Mouse (Mus musculus): Measurements from ENCODE around the gene Scn7a.

The Scn7a gene

GRCm38 (mm10) chr2:66784765-66785164 is at the start of gene Scn7a:
TSS of gene Scn7a (minus strand) at chr2:66784914.
- in situ Hi-C loops (cut with MboI, MseI): no loop called here

- in situ Hi-C loops (cut with MboI, MseI): no loop called here
Measured at GRCm38 (mm10) chr2:66827729-66828128, 43.0 kb upstream of the Scn7a start.

DNA sequence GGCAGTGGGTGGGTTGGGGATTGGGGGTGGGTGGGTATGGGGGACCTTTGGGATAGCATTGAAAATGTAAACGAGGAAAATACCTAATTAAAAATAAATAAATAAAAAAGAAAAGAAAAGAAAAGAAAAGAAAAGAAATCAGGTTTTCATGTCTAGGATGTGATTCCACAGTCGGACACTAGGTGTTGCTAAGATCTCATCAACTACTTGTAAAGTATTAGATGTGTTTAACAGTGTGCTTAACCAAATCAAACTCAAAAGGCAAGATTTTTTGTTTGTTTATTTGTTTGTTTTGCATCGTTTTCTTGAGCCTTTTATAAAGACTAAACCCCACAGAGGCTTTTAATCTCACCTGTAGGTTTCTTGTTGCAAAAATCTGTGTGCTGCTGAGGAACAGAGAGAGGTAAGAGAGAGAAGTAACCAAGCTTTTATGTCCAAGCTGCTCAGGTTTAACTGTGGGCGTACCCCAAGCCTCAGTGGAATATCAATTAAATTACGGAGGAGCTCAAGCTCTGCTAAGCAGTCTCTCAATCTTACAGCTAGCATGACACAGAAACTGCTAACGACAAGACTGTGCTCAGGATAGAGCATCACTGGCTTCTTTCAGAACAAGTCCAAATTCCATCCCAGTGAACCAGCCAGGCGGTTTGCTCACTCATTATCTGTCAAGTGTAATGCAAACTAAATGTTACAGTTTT is 35.3 kb upstream of the Scn7a start:
- in situ Hi-C loops (cut with MboI, MseI): no loop called here

- in situ Hi-C loops (cut with MboI, MseI): no loop called here
Measured at GRCm38 (mm10) chr2:66799676-66800249, 15.0 kb upstream of the Scn7a start.

GRCm38 (mm10) chr2:66797493-66797892 is 12.8 kb upstream of the Scn7a start:
- in situ Hi-C loops (cut with MboI, MseI): no loop called here

DNA sequence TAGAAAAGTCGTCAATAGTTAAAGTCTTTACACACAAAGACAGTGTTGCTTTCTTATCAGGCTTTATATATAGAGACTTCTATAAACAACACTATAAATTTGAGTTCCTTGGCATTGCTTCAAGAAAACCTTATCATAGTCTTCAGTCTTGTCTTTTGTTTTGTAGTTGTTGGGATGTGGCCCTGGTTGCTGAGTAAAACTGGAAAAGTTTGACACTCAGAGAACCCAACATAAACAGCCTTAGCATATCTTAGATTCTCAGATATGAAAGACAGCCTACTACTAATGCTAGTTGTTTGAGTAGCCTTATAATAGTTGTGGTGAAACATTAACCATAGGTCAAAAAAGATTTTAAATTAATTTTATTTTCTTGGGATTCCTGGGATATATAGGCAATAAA is 6.9 kb upstream of the Scn7a start:
- in situ Hi-C loops (cut with MboI, MseI): no loop called here

DNA sequence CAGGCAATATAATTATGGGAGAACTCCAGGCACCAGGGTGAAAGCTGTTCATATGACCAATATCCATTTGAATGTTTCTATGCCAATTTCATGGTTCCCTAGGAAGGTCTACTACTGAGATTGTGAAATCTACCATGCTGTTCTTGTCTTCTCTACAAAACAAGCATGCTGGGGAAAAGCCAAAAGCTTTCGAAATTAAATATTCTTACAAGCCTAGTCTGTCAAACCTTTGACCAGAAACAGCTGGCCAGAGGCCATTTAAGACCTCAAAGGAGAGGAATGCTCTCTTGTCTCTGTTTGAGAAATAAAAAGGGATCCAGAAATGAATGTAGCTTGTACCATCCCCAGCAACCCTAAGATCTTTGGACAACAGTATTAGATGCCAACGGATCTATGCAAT is 3.8 kb downstream of the Scn7a start:
- in situ Hi-C loops (cut with MboI, MseI): no loop called here

GRCm38 (mm10) chr2:66767980-66768379 is 16.7 kb downstream of the Scn7a start:
- in situ Hi-C loops (cut with MboI, MseI): no loop called here

DNA sequence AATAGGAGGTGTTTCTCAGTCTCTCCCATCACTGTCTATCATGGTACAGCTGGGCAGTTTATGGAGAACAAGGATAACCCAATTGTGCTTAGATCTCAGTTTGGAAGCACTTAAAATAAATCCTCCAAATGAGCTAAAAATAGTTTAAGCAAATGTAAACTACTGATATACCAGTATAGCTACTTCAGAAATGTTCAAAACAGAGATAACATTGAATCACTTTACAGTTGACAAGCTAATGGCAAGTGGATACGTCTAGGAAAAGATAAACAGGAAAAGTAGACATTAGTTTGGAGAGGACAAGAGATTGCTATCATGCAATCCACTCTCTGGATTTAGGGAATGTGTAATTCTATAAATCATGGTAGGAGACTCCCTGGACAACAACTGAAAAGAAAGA is 19.5 kb downstream of the Scn7a start:
- in situ Hi-C loops (cut with MboI, MseI): no loop called here

DNA sequence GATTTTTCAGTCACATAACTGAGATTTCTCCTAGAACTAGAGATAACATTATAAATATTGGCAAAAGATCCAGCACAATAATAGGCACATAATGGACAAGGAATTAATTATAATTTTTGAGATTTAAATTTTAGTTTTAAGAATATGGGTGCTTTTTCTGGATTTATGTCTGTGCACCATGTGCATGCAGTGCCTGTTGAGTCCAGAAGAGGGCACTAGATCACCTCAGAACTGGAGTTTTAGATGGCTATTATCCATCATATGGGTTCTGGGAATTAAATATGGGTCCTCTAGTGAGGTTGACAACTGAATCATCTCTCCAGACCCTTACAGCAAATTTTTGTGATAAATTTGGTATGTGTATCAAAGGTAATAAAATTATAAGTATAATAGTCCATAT is 21.8 kb downstream of the Scn7a start:
- in situ Hi-C loops (cut with MboI, MseI): no loop called here

GRCm38 (mm10) chr2:66728002-66728401 is 56.7 kb downstream of the Scn7a start:
- in situ Hi-C loops (cut with MboI, MseI): no loop called here

- in situ Hi-C loops (cut with MboI, MseI): no loop called here
Measured at GRCm38 (mm10) chr2:66727585-66727974, 57.1 kb downstream of the Scn7a start.

DNA sequence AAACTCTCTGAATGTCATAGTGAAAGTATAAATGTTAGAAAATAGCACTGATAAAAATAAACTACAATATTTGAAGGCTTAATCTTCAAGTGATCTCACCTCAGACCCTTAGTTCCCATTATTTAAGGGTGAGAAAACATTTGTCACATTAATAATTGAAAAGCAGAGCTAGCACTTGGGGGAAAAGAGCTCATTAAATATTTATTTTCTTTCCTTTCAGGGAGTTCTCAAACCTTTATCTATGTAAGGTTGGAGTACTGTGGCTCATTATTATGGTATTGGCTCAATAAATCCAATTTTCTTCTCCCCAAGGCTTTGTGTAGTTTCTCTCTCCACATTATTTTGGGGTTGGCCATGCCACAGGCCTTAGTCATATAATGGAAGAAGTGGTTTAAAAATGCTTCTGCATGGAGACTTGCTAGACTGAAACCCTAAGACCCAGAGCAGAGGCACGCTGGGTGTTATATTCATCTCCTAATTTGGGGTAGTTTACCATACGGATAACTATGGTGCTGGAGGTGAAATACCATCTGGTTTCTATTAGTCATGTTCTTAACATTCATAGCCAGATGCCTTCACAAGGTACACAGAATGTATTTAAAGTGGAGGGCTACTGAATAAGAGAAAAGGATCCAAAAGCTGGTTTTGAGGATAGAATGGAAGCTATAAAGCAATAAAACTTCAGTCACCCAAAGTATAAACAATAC is 57.7 kb downstream of the Scn7a start:
- in situ Hi-C loops (cut with MboI, MseI): no loop called here

DNA sequence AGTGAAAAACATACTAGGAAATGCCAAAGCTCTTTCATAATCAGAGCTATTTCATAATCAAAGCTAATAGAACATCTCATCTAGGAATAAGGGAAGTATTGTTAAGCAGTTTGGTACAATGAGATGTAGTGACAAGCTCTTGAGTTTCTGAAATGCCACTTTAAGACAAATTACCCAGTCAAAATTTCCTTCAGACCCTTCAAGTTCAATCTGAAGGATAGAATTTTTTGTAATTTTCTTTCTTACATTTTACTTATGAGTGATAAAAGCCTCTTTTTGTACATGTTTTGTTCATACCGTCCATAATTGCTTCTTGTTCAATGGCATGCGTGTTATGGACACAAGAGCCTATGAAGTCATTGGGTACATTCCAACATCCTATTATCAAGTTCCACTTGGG is 72.6 kb downstream of the Scn7a start:
- in situ Hi-C loops (cut with MboI, MseI): no loop called here

DNA sequence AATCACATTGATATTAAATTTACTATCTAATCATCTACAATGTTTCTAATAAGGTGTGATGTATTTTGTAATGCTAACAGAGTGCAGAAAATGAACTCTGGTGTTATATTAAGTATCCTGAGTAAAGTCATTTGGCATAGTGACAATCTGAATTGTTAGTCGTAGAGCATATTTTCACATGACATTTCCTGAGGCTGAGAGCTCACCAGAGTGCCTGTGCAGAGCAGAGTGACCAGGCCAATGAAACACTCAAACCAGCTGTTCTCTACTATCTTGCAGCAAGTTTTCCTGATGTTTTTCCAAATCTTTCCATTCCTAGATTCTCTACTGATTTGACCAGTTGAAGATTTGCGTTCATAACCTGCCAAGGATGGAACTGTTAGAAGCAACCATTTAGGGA is 92.4 kb downstream of the Scn7a start:
- in situ Hi-C loops (cut with MboI, MseI): no loop called here

DNA sequence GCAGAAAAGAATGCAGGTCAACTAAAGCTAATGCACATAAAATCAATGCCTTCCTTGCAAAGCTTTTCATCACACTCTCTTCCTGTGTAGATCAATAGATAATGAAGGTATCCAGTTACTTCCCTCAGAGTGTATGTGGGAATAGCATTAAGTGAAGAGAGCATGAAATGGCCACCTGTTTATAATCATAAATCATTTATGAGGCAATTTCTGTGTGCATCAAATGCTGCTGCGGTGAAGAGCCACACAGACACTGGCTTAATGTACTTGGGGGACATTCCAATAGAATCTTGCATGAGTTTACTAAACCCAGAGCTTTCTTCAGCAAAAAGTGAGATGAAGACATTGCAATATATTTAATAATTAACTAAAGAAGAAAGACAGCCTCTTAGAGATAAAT is 122.7 kb downstream of the Scn7a start:
- in situ Hi-C loops (cut with MboI, MseI): no loop called here

DNA sequence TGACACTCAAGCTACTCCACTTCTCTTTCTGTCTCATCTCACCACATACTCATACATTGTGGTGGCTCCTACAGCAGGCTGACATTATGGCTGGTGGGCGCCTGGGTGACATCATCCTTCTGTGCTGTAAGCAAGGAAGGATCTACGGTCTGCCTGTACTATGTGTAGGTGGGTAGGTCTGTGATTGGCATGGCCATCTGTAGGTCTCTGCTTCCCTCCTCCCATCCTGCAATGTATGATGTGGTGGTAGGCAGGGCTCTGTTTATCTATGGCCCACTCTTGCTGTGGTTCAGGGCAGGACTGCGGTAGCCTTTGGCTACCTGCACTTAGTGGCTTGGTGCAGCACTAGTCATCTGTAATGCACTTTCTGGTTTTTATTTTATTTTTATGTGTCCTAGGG is 128.3 kb downstream of the Scn7a start:
- in situ Hi-C loops (cut with MboI, MseI): no loop called here

DNA sequence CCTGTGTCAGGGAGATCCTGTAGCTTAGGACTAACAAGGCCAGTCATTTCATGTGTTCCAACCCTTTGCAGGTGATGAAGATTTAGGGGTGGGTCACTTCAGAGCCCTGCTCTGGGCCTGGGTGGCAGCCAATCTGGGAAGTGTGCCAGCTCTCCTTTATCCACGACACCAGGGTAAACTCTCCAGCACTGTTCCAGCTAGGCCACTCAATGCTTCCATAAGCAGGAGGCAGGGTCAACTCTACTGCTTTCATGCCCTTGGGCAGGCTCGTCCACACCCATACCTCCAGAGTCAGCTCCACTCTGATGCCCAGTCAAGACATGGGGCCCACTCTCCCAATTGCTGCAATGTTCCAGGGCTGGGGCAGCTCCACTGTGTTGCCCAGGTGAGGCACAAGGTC is 129.3 kb downstream of the Scn7a start:
- in situ Hi-C loops (cut with MboI, MseI): no loop called here

- in situ Hi-C loops (cut with MboI, MseI): no loop called here
Measured at GRCm38 (mm10) chr2:66644384-66644783, 140.3 kb downstream of the Scn7a start.

GRCm38 (mm10) chr2:66634580-66635359 is 149.9 kb downstream of the Scn7a start, which contains the start of gene Scn9a:
TSS of gene Scn9a (minus strand) at chr2:66634962.
- in situ Hi-C loops (cut with MboI, MseI): no loop called here

- in situ Hi-C loops (cut with MboI, MseI): no loop called here
Measured at GRCm38 (mm10) chr2:66632728-66633127, 152.0 kb downstream of the Scn7a start.

Measured in regulatory T cell (primary cell).